Mouse (Mus musculus): Measurements from ENCODE around the gene Zfp821.

- TF ChIP-seq POLR2A (IDR thresholded peaks at IDR 0.05; ENCODE audit: insufficient read depth, low read length) (no peak), CTCF (IDR thresholded peaks at IDR 0.05; ENCODE audit: low read depth, low read length) (no peak), EP300 (IDR thresholded peaks at IDR 0.05; ENCODE audit: insufficient read depth, low read depth, low read length) (no peak)
Measured at GRCm38 (mm10) chr8:109734018-109734417, 28.7 kb downstream of the Zfp821 start.

Data from ES-Bruce4 (cell line).